Mouse (Mus musculus) hematopoietic stem cell, adult 5-6 weeks (primary cell): ENCODE results near the gene Atp1a4. TPM values are rescaled to one million over a fixed set of nuclear protein-coding genes. Genes with fewer than 3 reads are reported as not detected.

Source experiments
- ATAC-seq, 2 experiments: fragments of 125-278 bp in 1 of 2; replicated peaks in 1 of 2; 2 replicates each; pipeline ENCODE4 v1.8.0; 2016 to 2017; ENCODE audit warnings: inconsistent platforms in 2 of 2, mild to moderate bottlenecking in 2 of 2, moderate number of reproducible peaks in 2 of 2, low read depth in 1 of 2, moderate TSS enrichment in 1 of 2; ENCODE audit not compliant: low FRiP score in 2 of 2, poor library complexity in 2 of 2, severe bottlenecking in 2 of 2, insufficient read depth in 1 of 2, low TSS enrichment in 1 of 2
- total RNA-seq: library from RNA; stranded (forward); fragments of 172-1452, 232-1000 nt; gene quantifications from 2 replicates; pipeline ENCODE4 v1.2.3, GENCODE M21; 2017

Atp1a4 gene
- total RNA-seq = not detected in 2 replicates

GRCm38 (mm10) chr1:172258314-172258713 is at the start of gene Atp1a4:
TSS of gene Atp1a4 (minus strand) at chr1:172258414.
- no peak for ATAC-seq

GRCm38 (mm10) chr1:172307936-172308335 is 49.7 kb upstream of the Atp1a4 start:
- ATAC-seq = no peak

GRCm38 (mm10) chr1:172306885-172307284 is 48.7 kb upstream of the Atp1a4 start:
- ATAC-seq = no peak

- ATAC-seq = peak; percentile 65 to 66
Observed at GRCm38 (mm10) chr1:172306196-172306595, 48.0 kb upstream of the Atp1a4 start.

- no peak for ATAC-seq
Observed at GRCm38 (mm10) chr1:172305635-172306034, 47.4 kb upstream of the Atp1a4 start.

- no peak for ATAC-seq
Observed at GRCm38 (mm10) chr1:172305153-172305552, 46.9 kb upstream of the Atp1a4 start.

- ATAC-seq = no peak
Observed at GRCm38 (mm10) chr1:172304443-172304842, 46.2 kb upstream of the Atp1a4 start.

- ATAC-seq = no peak
Observed at GRCm38 (mm10) chr1:172302851-172303250, 44.6 kb upstream of the Atp1a4 start.

GRCm38 (mm10) chr1:172302311-172302710 is 44.1 kb upstream of the Atp1a4 start:
- ATAC-seq = 0 out of 4 replicates have a peak, but pooled peaks have one; percentile 23 to 25

GRCm38 (mm10) chr1:172301180-172301579 is 43.0 kb upstream of the Atp1a4 start:
- no peak for ATAC-seq

- no peak for ATAC-seq
Observed at GRCm38 (mm10) chr1:172300247-172300646, 42.0 kb upstream of the Atp1a4 start.

- no peak for ATAC-seq
Observed at GRCm38 (mm10) chr1:172299528-172299927, 41.3 kb upstream of the Atp1a4 start.

- ATAC-seq = no peak
Observed at GRCm38 (mm10) chr1:172297611-172298537, 39.7 kb upstream of the Atp1a4 start, which contains the start of gene Atp1a2. TSS of gene Atp1a2 (minus strand) at chr1:172298064.

- ATAC-seq = no peak
Observed at GRCm38 (mm10) chr1:172296816-172297510, 38.7 kb upstream of the Atp1a4 start.

GRCm38 (mm10) chr1:172295751-172296197 is 37.6 kb upstream of the Atp1a4 start:
- no peak for ATAC-seq

- ATAC-seq = no peak
Observed at GRCm38 (mm10) chr1:172293449-172293848, 35.2 kb upstream of the Atp1a4 start.

- ATAC-seq = no peak
Observed at GRCm38 (mm10) chr1:172292880-172293279, 34.7 kb upstream of the Atp1a4 start.

GRCm38 (mm10) chr1:172289617-172289946 is 31.4 kb upstream of the Atp1a4 start:
- no peak for ATAC-seq
